Mouse (Mus musculus): ENCODE measurements around the gene Hcar1. TPM values are rescaled to one million over a fixed set of nuclear protein-coding genes. Genes with fewer than 3 reads are reported as not detected.

Gene Hcar1
- polyA plus RNA-seq, 1 experiment from 2014 or later, result 0.28 TPM

GRCm38 (mm10) chr5:123832309-123832708 lies 47.5 kb downstream of the Hcar1 start:
- 86% methylated on average over 7 of the region's 7 CpGs for WGBS
- H3K9me3 ChIP-seq, result no peaks in the 10 kb centered on the region
- no peaks in the 10 kb centered on the region for H3K36me3 ChIP-seq
- ATAC-seq (ENCODE audit: insufficient number of reproducible peaks, insufficient read depth, low FRiP score, low TSS enrichment, low read depth), result no peak
- no peak overlapping the region for H3K4me3 ChIP-seq
- H3K27ac ChIP-seq, result no peak overlapping the region
- H3K4me1 ChIP-seq, result peaks cover 11% of the 10 kb centered on the region
- no peak overlapping the region for H3K9ac ChIP-seq
- H3K4me2 ChIP-seq, result no peak overlapping the region
- no peaks in the 10 kb centered on the region for H3K27me3 ChIP-seq

- no peak for ATAC-seq (ENCODE audit: insufficient number of reproducible peaks, insufficient read depth, low FRiP score, low TSS enrichment, low read depth)
- 33% methylated on average over 6 of the region's 6 CpGs for WGBS
Measured at GRCm38 (mm10) chr5:123827659-123828091, 52.1 kb downstream of the Hcar1 start.

More at GRCm38 (mm10) chr5:123827659-123828091, 52.1 kb downstream of the Hcar1 start:
- no peak overlapping the region for H3K4me2 ChIP-seq
- peaks cover 4% of the 10 kb centered on the region for H3K36me3 ChIP-seq
- H3K27ac ChIP-seq, result no peak overlapping the region; the same call in 1 of the 2 replicates
- H3K4me1 ChIP-seq, result peaks cover 13% of the 10 kb centered on the region
- no peak overlapping the region for H3K9ac ChIP-seq
- no peaks in the 10 kb centered on the region for H3K9me3 ChIP-seq
- no peaks in the 10 kb centered on the region for H3K27me3 ChIP-seq
- H3K4me3 ChIP-seq, result no peak overlapping the region

Other genes starting within 250 kb of the Hcar1 start
- gene Clip1, start 195.4 kb downstream of the Hcar1 start, polyA plus RNA-seq (2015; fragmentation: Nextera tagmentation; extraction: Ambion mirVana), result 41.8 and 48.6 TPM in 2 replicates
- 94.1 and 96.2 TPM in 2 replicates for gene Zcchc8, start 158.9 kb downstream of the Hcar1 start, polyA plus RNA-seq (2015; fragmentation: Nextera tagmentation; extraction: Ambion mirVana)
- 168 and 177 TPM in 2 replicates for gene Rsrc2, start 130.6 kb downstream of the Hcar1 start, polyA plus RNA-seq (2015; fragmentation: Nextera tagmentation; extraction: Ambion mirVana)
- 32.3 and 36.6 TPM in 2 replicates for gene Kntc1, start 130.3 kb downstream of the Hcar1 start, polyA plus RNA-seq (2015; fragmentation: Nextera tagmentation; extraction: Ambion mirVana)
- gene Hcar2, start 14.5 kb downstream of the Hcar1 start, polyA plus RNA-seq (2015; fragmentation: Nextera tagmentation; extraction: Ambion mirVana), result 0.26 and 0.59 TPM in 2 replicates
- gene Denr, start 27.2 kb upstream of the Hcar1 start, polyA plus RNA-seq (2015; fragmentation: Nextera tagmentation; extraction: Ambion mirVana), result 167 and 174 TPM in 2 replicates
- 3.9 and 4.6 TPM in 2 replicates for gene Gm43518, start 47.4 kb upstream of the Hcar1 start, polyA plus RNA-seq (2015; fragmentation: Nextera tagmentation; extraction: Ambion mirVana)
- gene Ccdc62, start 50.7 kb upstream of the Hcar1 start, polyA plus RNA-seq (2015; fragmentation: Nextera tagmentation; extraction: Ambion mirVana), result 8.6 and 9.5 TPM in 2 replicates
- gene Hip1r, start 93.6 kb upstream of the Hcar1 start, polyA plus RNA-seq (2015; fragmentation: Nextera tagmentation; extraction: Ambion mirVana), result 9.6 and 12.3 TPM in 2 replicates
- 39.0 and 46.0 TPM in 2 replicates for gene Vps37b, start 152.2 kb upstream of the Hcar1 start, polyA plus RNA-seq (2015; fragmentation: Nextera tagmentation; extraction: Ambion mirVana)
- gene Abcb9, start 215.8 kb upstream of the Hcar1 start, polyA plus RNA-seq (2015; fragmentation: Nextera tagmentation; extraction: Ambion mirVana), result 1.5 and 2.4 TPM in 2 replicates
- gene Ogfod2, start 232.3 kb upstream of the Hcar1 start, polyA plus RNA-seq (2015; fragmentation: Nextera tagmentation; extraction: Ambion mirVana), result 18.8 and 20.7 TPM in 2 replicates
- 113 and 122 TPM in 2 replicates for gene Arl6ip4, start 236.1 kb upstream of the Hcar1 start, polyA plus RNA-seq (2015; fragmentation: Nextera tagmentation; extraction: Ambion mirVana)

Data from embryonic facial prominence, embryonic 13.5 days (tissue).